Mouse (Mus musculus) large intestine, adult 2 months (tissue): Measurements from ENCODE around the gene Sstr3. TPM values are rescaled to one million over a fixed set of nuclear protein-coding genes. Genes with fewer than 3 reads are reported as not detected.

Experiments used
- DNase-seq: peaks from one replicate; pipeline ENCODE4 v3.0.0-alpha.2; 2012; ENCODE audit warnings: low read depth, low spot score
- WGBS: fragments of 180-500 bp; shearing (Covaris S2); methylation state at CpG from one replicate; pipeline ENCODE4 v1.1.7; 2018; 5-methylcytosine and 5-hydroxymethylcytosine counted together
- polyA plus RNA-seq: library from polyadenylated mRNA; depleted of rRNA; stranded (reverse); fragments of >200 nt; gene quantifications from 2 replicates; pipeline ENCODE4 v1.2.3, GENCODE M21; 2012; rRNA removed

The Sstr3 gene
- polyA plus RNA-seq, result 0.51 and 0.82 TPM in 2 replicates

DNA sequence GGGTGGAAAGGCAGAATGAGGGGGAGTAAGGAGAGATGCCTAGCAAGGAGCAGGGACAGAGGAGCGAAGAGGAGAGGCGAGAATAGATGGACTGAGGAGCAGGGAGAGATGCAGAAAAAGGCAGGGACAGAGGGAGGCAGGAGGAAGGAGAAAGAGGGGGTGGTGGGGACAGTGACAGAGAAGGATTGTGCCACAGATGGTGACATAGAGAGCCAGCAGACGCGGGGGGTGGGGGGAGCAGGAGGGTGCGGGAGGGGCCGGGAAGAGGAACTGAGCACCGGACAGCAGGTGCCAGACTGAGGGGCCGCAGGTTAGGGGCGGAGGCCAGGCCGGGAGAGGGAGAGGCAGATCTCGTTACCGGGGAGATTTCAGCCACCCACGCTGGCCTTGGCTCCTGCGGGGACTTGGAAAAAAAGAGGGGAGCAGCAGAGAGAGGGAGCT lies at the start of gene Sstr3:
TSS of gene Sstr3 (minus strand) at position 125 of the 441 bp plus-strand sequence.
- WGBS, result 16% methylated on average over 14 of the region's 14 CpGs
- DNase-seq, result no peak

DNA sequence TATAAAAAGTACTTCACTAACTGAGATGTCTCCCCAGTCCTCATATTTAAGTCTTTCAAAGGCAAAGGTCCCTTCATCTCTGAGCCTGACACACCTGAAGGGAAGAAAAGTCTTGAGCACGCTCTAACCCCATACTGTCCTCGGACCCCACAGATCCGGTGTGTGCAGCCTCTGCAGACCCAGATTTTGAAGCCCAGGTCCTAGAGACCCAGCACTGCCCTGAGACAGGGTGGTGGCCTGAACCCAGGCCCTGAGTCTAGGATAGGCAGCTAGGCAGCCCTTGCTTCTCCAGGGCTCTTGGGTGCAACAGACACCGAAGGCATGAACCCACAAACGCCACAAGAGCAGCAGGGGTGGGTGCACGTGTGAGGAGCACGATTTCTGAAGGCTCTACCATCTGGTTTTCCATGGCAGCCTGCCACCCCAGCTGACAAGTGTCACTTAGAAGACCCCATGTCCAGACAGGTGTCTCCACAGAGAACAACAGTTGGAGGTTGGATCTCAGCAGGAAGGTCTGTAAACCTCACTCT lies 49.5 kb upstream of the Sstr3 start:
- no peak for DNase-seq
- 75% methylated on average over 7 of the region's 7 CpGs for WGBS

DNA sequence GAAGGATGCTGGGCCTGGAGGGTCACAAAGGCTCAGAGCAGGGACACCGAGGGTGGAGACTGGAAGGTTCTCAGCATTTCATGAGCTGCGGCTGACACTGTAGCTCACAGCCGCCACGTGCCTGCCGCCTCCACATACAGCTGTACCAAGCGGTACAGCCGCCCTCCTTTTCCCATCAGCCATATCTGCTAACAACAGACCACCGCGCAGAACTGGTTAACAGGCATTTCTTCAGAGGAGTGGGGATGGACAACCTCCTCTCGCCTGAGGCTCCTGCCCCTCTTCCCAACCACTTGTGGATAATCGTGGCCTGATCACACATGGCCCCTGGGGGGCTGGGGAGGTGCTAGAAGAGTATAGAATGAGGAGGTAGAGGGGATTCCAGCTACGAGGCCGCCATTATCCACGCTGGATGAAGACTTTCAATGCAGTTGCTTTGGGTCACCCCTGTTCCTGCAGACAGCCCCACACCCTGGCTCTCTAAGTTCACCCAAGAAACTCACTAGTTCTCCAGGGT lies 48.0 kb upstream of the Sstr3 start:
- no peak for DNase-seq
- 78% methylated on average over 14 of the region's 14 CpGs for WGBS

DNA sequence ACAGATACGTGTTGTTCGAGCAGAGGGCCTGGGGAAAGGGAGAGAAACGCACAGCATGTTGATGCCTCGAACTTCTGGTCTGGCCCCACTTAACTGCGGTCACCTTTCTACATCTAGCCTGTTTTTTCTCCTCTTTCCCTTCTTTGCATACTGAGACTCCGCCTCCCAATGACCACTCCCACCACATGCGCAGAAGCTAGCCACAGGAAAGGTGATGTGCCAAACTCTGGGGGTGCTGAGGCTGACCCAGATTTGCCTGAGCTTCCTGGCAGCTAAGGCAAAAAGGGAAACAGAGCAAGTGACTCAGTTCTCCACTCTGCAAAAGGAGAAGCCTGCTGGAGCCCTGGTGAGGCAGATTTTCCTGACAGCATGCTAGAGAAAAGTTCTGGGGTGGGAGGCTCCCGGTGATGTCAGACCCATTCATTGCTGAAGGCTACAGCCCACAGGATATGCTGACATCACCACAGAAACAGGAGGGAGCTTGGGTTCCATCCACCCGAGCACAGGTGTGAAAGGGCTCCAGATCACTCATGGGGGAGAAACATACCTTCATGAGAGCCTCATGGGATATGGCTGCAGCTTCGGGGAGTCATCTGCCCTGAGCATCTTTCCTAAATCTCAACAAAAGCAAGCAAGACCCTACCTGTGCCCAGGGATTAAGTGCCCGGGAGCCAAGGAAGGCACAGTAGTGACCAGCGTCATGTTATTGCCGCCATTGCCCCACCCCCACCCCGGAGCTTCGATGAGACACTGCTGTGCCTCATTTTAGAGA lies 47.4 kb upstream of the Sstr3 start:
- no peak for DNase-seq
- 46% methylated on average over 15 of the region's 15 CpGs for WGBS

DNA sequence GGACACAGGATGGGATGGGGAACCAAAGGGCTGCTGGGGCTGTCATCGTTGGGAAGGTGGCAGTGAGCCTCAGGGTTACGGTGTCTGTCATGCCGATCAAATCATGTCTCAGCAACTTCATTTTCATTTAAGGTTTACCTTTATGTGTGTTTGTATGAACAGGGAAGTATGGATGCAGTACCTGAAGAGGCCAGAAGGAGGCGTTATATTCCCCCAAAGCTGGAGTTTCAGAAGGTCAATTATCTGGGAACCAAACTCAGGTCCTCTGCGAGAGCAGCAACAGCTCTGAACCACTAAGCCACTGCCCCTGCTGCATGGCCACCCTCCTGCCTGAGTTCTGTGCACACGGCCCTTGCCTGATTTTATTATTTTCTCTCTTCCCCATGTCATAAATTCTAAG lies 46.3 kb upstream of the Sstr3 start:
- no peak for DNase-seq
- 64% methylated on average over 6 of the region's 6 CpGs for WGBS

DNA sequence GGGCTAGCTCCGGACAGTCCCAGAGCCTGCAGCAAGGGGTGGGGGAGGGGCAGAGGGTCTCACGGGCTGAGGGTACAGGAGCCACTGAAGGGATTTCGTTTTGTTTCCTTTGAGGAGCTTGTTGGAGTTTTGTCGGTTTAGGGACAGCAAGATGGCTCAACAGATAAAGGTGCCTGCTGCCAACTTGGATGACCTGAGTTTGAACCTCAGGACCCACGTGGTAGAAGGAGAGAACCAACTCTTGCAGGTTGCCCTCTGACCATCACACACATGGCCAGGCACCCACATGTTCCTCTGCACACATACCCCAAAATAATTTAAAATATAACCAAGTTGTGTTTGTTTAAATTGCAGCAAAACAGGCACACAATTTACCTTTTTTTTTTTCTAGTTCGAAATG lies 45.5 kb upstream of the Sstr3 start:
- WGBS, result 73% methylated on average over 6 of the region's 6 CpGs
- DNase-seq, result no peak

DNA sequence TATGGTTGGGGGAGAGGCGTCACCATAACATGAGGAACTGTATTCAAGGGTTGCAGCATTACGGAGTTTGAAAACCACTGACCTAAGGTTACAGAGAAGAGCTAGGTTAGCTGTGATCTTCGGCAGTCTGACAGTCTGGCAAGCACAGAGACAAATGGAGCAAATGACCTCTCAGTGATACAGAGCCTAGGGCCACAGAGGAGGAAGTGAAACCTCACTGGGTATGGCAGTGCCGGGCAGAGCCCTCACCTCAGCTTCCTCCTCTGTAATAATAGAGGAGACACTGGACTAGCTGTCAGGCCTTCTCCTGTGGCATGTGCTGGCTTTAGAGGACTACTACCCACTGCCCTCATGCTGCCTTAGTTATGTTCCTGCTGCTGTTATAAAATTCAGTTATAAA lies 44.4 kb upstream of the Sstr3 start:
- 71% methylated on average over 4 of the region's 4 CpGs for WGBS
- DNase-seq, result no peak

DNA sequence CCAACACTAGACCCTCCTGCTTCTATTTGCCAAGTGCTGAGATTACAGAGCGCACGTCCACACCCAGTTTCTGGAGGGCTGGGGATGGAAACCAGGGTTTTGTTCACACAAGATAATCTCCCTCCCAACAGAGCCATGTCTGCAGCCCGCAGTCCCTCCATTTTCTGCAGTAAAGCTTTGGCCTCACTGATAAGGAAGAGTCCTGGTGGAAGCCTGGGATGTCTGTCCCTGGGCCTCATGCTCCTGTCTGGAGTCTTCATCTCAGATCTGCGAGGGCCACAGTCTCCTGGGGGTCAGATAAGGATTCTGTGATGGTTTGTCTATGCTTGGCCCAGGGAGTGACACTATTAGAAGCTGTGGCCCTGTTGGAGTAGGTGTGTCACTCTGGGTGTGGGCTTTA lies 43.6 kb upstream of the Sstr3 start:
- DNase-seq, result no peak
- 87% methylated on average over 4 of the region's 4 CpGs for WGBS

DNA sequence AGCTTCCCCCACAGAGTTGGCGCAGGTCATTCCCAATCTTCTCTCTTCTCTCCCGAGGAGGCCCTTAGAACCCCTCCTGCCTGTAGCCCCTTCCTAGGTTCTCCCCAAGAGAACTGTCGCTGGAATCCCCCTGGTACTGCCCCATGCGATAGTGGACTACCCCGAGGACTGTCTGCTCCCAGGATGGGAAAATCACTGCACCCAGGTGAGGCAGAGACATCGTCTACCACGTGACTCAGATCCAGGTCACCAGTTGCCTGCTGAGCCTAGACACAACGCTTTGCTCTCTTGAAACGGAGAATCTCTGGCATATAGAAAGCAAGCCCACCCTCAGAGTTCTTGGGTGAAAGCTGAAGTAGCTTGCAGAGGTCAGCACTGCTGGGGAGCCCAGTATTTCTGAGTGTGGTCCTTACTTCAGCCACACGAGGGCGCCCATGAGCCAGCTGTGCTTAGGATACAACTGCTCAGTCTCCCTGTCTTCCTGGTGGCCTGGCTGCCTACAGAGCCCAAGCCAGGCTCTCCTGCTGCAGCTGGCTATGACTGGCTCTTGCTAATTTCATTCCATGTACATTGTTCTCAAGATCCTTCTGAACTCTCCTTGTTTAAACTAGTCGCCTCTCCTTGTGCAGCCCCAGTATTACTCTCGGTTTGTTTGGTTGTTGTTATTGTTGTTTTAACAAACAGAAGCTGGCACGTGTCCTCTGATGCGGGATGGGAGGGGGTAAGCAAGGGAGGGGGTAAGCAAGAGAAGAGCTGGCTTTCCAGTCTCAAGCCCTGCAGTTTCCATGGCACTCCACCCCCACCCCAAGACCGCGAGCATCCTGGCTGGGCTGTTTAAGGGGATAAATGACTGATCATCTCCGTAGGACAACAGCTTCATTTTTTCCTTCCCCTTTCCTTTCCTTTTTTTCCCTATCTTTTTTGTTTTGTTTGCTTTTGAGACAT lies 42.8 kb upstream of the Sstr3 start:
- WGBS, result 51% methylated on average over 18 of the region's 18 CpGs
- peak; percentile 56 for DNase-seq

DNA sequence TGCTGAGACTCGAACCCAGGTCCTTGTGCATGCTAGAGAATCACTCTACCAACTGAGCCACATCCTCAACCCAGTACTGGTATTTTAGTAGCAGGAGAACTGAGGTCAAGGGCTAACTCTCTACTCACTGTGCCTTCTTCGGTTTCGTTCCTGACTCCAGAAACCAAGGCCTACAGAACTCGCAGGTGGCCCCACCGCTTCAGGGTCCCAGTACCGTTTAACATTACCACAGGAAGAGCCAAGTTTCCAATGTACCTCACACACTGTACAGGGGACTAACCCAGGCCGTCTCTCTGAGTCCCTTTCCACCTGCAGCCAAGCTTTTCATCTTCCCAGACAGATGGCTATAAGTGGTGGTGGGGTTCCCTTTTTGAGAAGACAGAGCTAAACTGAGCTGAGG lies 40.9 kb upstream of the Sstr3 start:
- WGBS, result 83% methylated on average over 7 of the region's 7 CpGs
- DNase-seq, result no peak

DNA sequence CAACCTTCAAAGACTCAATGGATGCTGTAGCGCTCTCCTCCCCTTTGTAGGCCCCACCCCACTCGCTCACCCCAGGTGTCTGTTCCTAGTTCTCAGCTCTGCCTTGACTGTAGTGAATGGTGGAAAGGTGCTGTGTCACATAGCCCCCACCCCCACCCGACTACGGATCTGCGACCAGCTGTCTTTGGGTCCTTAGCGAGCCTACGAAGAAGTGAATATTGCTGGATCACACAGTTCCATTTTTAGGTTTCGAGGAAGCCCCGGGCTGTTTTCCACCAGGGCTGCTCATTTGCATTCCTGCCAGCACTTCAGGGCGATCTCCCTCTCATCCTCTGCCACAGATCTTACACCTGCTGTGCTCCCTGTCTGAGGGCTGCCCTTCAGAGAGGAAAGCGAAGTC lies 38.9 kb upstream of the Sstr3 start:
- no peak for DNase-seq
- WGBS, result 51% methylated on average over 11 of the region's 11 CpGs

DNA sequence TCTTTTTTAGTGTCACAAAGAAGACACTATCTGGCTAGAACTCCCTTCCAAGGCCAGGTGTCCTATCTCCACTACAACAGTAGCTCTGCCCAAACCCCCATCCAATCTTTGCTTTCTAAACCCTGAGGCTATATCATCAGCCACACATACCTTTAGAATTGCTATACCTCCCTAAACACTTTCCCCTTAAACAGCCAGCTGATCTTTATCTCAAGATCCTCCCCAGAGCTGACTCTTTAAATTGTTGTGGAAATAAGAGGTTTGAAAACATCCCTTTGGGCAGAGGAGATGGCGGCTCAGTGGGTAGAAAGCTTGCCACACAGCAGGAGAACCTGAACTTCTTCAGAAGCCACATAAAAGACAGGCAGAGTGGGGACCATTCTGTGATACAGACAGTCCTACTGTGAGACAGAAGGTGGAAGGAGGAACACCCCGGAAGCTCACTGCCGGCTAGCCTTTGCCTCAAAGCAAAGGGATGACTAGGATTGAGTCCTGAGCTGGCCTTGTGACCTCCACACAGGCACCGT lies 31.9 kb upstream of the Sstr3 start:
- 77% methylated on average over 4 of the region's 4 CpGs for WGBS
- no peak for DNase-seq

DNA sequence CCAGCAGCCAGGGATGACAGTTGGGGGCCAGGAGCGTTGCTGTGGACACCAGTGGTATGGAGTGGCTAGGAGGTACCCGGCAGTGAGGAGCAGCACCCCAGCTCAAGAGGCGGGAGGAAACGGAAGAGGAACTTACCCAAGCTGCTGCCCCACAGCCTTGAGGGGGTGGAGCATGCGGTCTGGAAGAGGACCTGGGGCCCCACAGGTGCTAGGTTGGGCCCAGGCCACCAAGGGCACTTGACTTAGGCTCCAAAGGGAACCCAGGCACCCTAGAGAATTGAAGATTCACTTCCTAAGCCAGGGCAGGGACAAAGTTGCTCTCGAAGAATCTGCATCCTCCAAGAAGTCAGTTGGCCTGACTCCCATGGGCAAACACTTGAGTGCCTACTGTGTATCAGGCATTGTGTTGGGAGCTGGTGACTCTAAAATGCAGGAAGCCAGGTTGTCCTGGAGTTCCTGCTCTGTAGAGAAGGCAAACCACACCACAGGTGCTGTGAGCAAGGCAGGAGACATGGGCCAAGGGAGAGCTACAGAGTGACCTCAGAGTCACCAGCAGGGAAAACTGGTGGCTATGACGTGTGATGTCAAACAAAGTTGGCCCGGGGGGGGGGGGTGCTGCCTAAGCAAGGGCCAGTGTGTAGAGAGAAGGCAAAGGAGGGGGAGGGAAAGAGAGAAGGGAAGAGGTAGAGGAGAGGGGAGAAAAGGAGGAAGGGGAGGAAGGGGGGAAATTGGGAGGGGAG lies 28.3 kb upstream of the Sstr3 start, which contains the start of gene Rac2:
TSS of gene Rac2 (minus strand) at position 126 of the 740 bp plus-strand sequence.
- 54% methylated on average over 8 of the region's 8 CpGs for WGBS
- DNase-seq, result no peak

DNA sequence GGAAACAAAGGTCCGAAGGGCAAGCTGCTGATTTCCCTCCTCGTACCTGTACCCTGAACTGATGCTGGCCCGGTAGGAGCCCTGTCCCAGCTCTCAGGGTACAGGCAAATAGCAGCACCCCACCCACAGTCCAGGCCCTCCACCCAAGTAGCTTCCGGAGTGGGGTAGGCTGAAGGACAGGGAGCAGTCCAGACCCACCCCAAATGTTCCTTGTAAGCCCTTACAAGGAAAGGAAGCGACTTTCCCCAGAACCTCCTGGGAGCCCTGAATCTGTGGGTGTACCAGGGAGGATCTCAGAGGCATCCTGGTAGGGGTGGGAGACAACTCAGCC lies 27.8 kb upstream of the Sstr3 start:
- no peak for DNase-seq
- WGBS, result 77% methylated on average over 5 of the region's 5 CpGs

DNA sequence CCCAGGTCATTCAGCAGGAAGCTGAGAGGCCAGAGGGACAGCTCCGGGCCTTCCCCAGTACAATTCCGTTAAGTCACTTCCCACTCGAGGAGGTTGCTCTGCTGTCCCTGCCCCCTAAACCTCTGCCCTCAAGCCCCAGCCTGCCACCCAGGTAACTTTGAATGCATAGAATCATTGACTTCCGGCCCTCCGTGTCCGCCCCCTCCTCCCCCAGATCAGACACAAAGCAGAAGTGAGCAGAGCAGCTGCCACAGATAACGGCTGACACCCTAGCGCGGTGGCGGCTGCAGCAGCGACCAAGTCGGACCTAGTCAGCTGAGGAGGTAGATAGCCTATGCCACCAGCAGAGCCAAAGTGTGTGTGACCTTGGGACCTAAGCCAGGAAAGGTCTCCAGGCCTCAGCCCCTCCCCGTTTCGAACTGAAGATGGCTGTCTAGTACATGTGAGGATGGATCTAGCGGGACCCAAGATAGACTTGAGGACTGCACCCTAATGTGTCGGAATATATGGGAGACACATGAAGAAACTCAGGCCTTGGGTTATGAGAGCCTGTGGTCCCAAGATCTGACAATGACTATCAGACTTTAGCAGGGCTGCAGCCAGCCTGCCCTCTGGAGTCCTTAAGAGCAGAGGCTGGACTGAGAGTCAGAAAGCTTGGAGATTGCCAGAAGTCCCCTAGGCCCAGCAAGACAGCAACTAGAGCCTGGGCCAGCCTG lies 27.2 kb upstream of the Sstr3 start:
- 47% methylated on average over 16 of the region's 16 CpGs for WGBS
- no peak for DNase-seq

DNA sequence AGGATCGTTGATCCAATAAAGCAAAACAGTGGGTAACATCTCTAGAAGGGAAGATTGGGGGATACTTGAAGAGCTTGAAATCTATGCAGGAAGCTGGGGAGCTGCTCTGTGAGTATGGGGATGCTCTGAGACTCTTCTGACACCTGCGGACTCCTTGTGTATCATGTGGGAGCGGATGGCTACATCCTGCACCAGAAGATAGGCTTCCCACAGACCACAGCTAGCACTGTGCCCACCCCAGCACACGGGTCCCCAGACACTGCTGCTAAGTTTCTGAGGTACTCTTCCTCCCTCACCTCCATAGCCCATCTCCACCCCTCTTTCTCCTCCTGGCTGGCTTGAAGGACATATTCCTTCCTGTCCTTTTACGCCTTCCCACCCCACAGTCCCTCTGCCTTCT lies 25.7 kb upstream of the Sstr3 start:
- DNase-seq, result no peak
- WGBS, result 93% methylated on average over 5 of the region's 5 CpGs

DNA sequence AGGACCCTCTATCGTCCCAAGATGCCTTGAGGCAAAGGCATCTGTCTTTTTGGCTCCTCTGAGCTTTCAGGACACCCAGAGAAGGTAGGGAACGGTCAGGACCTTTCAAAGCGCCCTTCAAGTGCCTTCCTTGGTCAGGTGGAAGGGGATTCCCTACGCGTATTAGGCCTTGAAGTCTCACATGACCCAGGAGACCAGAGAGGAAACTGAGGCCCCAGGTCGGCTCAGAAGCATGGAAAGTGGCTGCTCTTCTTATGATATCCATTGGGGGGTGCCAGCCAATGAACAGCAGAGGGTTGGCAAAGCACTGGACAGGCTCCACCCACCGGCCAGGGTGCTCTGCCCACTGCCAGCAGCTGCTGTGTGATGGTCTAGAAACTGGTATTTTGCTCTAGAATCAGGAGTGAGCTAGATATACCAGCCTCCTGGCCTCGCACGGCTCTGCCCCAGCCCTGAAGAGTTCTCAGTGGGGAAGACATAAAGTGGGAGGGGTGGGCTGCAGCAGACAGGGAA lies 23.2 kb upstream of the Sstr3 start:
- WGBS, result 69% methylated on average over 9 of the region's 9 CpGs
- no peak for DNase-seq

DNA sequence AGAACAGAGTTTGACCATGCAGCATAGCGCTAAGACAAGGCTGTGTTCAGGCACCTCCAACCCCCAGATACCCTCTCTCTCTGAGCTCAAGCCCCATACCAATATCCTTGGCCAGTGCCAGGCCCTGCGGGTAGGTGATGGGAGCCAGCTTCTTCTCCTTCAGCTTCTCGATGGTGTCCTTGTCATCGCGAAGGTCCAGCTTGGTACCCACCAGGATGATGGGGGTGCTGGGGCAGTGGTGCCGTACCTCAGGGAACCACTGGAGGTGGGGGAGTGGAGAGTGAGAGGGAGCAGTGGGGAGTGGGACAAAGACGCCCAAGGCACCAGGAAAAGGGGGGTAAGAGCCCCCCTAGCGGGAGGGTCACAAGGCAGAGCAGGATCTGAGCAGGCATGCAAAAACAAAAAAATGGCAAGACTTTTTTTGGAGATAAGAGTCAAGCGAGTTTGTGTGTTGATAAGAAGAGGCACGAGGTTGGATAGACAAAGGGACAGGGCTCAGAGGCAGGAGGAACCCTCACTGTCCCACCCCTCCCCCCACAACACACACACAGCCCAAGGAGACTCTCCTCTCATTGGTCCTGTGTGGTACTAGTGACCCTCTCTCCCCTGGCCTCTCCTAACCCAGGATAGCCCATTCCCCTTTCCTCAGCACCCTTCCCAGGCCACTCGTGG lies 20.4 kb upstream of the Sstr3 start:
- WGBS, result 75% methylated on average over 11 of the region's 11 CpGs
- DNase-seq, result no peak
